Mouse (Mus musculus): ENCODE data around the gene Map3k5.

DNA sequence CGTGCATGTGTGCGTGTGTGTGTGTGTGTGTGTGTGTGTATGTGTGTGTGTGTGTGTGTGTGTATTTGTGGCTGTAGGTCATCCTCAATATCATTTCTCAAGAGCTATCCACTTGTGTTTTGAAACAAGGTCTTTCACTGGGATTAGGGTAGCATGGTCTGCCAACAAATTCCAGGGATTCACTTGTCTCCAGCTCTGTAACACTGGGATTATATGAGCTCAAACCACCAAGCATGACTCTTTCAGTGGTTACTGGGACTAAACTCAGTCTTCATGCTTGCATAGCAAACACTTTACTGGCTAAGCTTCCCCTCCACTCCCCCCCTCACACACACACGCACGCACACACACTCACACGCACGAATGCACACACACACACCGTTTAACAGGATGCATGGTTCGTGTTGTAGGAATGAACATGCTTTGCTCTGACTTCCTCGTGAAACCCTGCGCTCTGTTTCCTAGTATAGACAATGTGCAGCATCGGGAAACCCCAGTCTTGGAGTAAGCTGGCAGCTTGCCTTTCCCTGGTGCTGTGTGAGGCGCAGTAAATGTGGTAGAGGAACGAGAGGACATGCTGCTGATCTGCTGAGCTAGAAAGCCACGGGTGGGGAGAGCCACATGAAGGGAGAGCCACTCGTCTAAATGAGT, 126.2 kb downstream of the Map3k5 start:
- TF ChIP-seq POLR2A (IDR thresholded peaks at IDR 0.05; ENCODE audit: borderline replicate concordance, insufficient read depth, low read length) = no peak
- TF ChIP-seq CTCF (IDR thresholded peaks at IDR 0.05; ENCODE audit: borderline replicate concordance, insufficient read depth, low read depth, low read length) = no peak

Data from cerebellum, adult 2 months (tissue).